34 mouse cellular contexts compared by ENCODE assay signal in genomic region chr7:141423811-141424210, GRCm38 (mm10). TPM values are rescaled to one million over a fixed set of nuclear protein-coding genes. Genes with fewer than 3 reads are reported as not detected.
"Had no signal": no experiment of that assay in that cellular context is flagged by ENCODE, and none has a peak within 500 bp of the region (broad histone marks: within the 10 kb centered on the region; RNA-seq: fewer than 3 reads in every experiment).

No protein-coding gene starts in this region.

- H3K36me3 ChIP-seq: heart, embryonic 10.5 days; heart, embryonic 12.5 days; heart, embryonic 13.5 days; heart, embryonic 15.5 days; hindbrain, embryonic 10.5 days; intestine, embryonic 15.5 days; kidney, embryonic 15.5 days had no signal

- H3K4me2 ChIP-seq: heart, embryonic 11.5 days; heart, embryonic 12.5 days; heart, embryonic 13.5 days; heart, embryonic 15.5 days; hindbrain, embryonic 12.5 days; hindbrain, embryonic 13.5 days; hindbrain, embryonic 14.5 days; hindbrain, embryonic 15.5 days; intestine, embryonic 15.5 days; kidney, embryonic 15.5 days had no signal

- H3K4me3 ChIP-seq: heart, embryonic 10.5 days; heart, embryonic 12.5 days; heart, embryonic 13.5 days; heart, embryonic 15.5 days; hindbrain, embryonic 10.5 days; hindbrain, embryonic 12.5 days; hindbrain, embryonic 13.5 days; hindbrain, embryonic 15.5 days; intestine, embryonic 15.5 days; kidney, embryonic 15.5 days; layer of hippocampus, adult 2 months had no signal

- H3K9ac ChIP-seq: heart, embryonic 12.5 days; heart, embryonic 13.5 days; heart, embryonic 15.5 days; hindbrain, embryonic 12.5 days; hindbrain, embryonic 14.5 days; hindbrain, embryonic 15.5 days; intestine, embryonic 15.5 days; kidney, embryonic 15.5 days had no signal

- H3K9me3 ChIP-seq: heart, embryonic 10.5 days; heart, embryonic 12.5 days; heart, embryonic 13.5 days; heart, embryonic 15.5 days; hindbrain, embryonic 10.5 days; hindbrain, embryonic 12.5 days; hindbrain, embryonic 13.5 days; hindbrain, embryonic 15.5 days; intestine, embryonic 15.5 days; kidney, embryonic 15.5 days had no signal

- ATAC-seq: hindbrain, embryonic 16.5 days; hindbrain, postnatal 0 days; inflammation-experienced regulatory T-cells, adult 6 months; intestine, embryonic 15.5 days; intestine, embryonic 16.5 days; intestine, postnatal 0 days had no signal

- H3K27me3 ChIP-seq: heart, embryonic 15.5 days; hindbrain, embryonic 15.5 days; intestine, embryonic 15.5 days; kidney, embryonic 15.5 days had no signal

- H3K27ac ChIP-seq: heart, embryonic 10.5 days; heart, embryonic 13.5 days; heart, embryonic 15.5 days; hindbrain, embryonic 10.5 days; hindbrain, embryonic 12.5 days; hindbrain, embryonic 13.5 days; hindbrain, embryonic 14.5 days; hindbrain, embryonic 15.5 days; hindbrain, postnatal 0 days; intestine, embryonic 15.5 days; kidney, embryonic 15.5 days; kidney, postnatal 0 days; layer of hippocampus, adult 2 months had no signal

- DNase-seq: heart, postnatal 10 days; heart, postnatal 14 days; heart, postnatal 36 days; heart, postnatal 4 days; kidney, adult 11 months; kidney, adult 18-20 months; kidney, adult 8-10 months; kidney, adult 9 months; kidney, postnatal 14 days; kidney, postnatal 25 days; kidney, postnatal 36 days; kidney, postnatal 4 days; layer of hippocampus, adult 9-11 months; layer of hippocampus, postnatal 36 days had no signal

RNA-seq across cellular contexts. Expression of gene Cend1, which starts 5.5 kb away (rescaled TPM):
- total RNA-seq: hematopoietic stem cell, adult 5-6 weeks had no signal
